Mouse (Mus musculus): ENCODE data around the gene Ahcy. TPM values are rescaled to one million over a fixed set of nuclear protein-coding genes. Genes with fewer than 3 reads are reported as not detected.
"Not testable (repeated sequence)": the region's sequence is repeated elsewhere in the genome, so short reads cannot be mapped to it uniquely, and the experiment has no call there.

The Ahcy gene
- polyA plus RNA-seq (2016; fragmentation: Nextera tagmentation; extraction: Ambion mirVana), result 48.5 and 49.3 TPM in 2 replicates

DNA sequence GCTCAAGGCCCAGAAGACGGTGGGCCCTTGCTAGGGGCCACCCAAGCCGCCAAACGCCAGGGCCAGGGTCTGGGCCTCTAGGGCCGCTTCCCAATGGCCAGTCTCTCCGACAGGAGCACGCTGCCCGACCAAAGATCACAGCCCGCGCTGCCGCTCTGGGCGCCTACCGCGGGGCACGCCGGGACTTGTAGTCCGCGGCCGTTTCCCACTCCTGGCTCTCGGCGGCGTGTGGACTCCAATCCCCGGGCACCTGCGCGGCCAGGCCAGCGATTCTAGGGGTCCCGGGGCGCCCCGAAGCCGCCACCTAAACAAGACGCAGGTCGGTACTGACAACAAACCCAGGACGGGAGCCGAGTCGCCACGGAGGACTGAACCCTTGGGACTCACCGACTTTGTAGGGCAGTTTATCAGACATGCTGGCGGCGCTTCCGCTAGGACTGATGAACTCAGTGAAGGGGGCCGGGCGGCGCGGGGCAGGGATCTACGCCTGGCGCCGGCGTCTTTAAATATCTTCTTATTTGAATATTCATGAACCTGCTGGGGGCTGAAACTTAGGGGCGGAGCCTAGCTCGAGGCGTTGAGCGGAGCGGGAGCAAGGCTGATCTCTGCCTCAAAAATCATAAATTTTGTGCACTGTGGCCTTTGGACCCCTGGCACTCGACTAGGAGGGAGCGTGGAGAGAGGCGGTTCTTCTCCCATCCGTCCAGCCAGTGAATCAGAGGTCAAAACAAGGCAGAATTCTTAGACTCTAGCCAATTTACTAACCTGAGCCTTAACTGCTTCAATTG is at the start of gene Ahcy:
Ahcy (minus strand) TSS at position 520 of the 788 bp plus-strand sequence.
- H3K36me3 ChIP-seq, result no peaks in the 10 kb centered on the region
- no peaks in the 10 kb centered on the region for H3K27me3 ChIP-seq (replicated peaks)
- under 1% methylated on average over 56 of the region's 56 CpGs for WGBS
- peak; percentile 94 for ATAC-seq (ENCODE audit: low FRiP score, low read depth)
- H3K27ac ChIP-seq, result no peak within 1 kb of the TSS
- peak within 1 kb of the TSS; percentile 80 for H3K9ac ChIP-seq
- peak within 1 kb of the TSS; percentile 67 for H3K4me3 ChIP-seq
- H3K9me3 ChIP-seq, result no peaks in the 10 kb centered on the region
- H3K4me2 ChIP-seq (replicated peaks), result peak within 1 kb of the TSS; percentile 80
- H3K4me1 ChIP-seq, result peaks cover 24% of the 10 kb centered on the region

GRCm38 (mm10) chr2:155115216-155115830 is 41.0 kb upstream of the Ahcy start:
- no peak overlapping the region for H3K4me3 ChIP-seq
- 73% methylated on average over 7 of the region's 7 CpGs for WGBS
- no peak overlapping the region for H3K9ac ChIP-seq
- no peaks in the 10 kb centered on the region for H3K4me1 ChIP-seq
- no peak overlapping the region for H3K4me2 ChIP-seq (replicated peaks)
- no peaks in the 10 kb centered on the region for H3K27me3 ChIP-seq (replicated peaks)
- H3K36me3 ChIP-seq, result no peaks in the 10 kb centered on the region
- H3K9me3 ChIP-seq, result no peaks in the 10 kb centered on the region
- no peak overlapping the region for H3K27ac ChIP-seq
- no peak for ATAC-seq (ENCODE audit: low FRiP score, low read depth)

GRCm38 (mm10) chr2:155107276-155107675 is 33.0 kb upstream of the Ahcy start:
- H3K36me3 ChIP-seq; H3K9me3 ChIP-seq; H3K27me3 ChIP-seq (replicated peaks); ATAC-seq (ENCODE audit: low FRiP score, low read depth); H3K27ac ChIP-seq; H3K4me2 ChIP-seq (replicated peaks); H3K4me1 ChIP-seq; H3K9ac ChIP-seq; H3K4me3 ChIP-seq: not testable (repeated sequence)
- 82% methylated on average over 9 of the region's 9 CpGs for WGBS

DNA sequence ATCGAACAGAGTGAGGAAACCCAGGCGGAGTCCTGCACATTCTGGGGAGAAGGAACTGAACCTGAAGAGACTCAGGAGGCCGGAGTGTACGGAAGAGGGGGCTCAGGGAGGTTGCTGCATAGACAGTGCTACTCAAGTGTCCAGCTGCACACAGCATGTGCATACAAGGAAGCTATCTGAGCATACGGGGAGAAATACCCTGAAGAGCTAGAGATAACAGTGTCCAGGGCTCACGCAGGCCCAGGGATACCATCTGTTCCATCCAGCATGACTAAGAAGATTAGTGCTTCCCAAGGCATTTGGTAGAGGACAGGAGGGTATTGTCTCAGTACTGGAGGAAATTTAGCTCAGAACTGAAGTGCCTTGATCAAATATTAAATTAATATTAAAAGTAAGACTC is 29.3 kb upstream of the Ahcy start:
- Histone ChIP-seq H3K27ac (no peak overlapping the region), H3K4me3 (no peak overlapping the region), H3K27me3 (replicated peaks) (no peaks in the 10 kb centered on the region), H3K4me2 (replicated peaks) (no peak overlapping the region), H3K9ac (no peak overlapping the region), H3K36me3 (no peaks in the 10 kb centered on the region), H3K9me3 (no peaks in the 10 kb centered on the region), H3K4me1 (no peaks in the 10 kb centered on the region)
- ATAC-seq (ENCODE audit: low FRiP score, low read depth), result no peak
- 77% methylated on average over 6 of the region's 6 CpGs for WGBS

DNA sequence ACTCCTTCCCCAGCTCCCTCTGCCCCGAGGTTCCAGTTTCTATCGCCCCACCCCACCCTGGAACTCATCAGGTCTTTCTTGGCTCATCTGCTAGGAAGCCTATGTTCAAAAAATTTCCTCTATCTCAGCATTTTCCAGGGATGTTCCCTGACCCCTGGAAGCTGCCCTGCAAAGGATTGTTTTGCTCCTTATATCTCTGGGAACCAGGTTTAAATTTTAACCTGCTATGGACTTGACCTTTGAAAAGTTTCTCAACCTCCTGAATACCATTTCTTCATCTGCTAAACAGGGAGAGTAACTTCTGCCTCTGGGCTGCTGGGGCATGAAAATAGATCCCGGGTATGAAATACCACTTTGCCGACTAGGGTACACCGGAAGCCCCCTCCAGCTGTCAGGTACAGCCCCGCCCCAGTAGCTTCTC is 27.5 kb upstream of the Ahcy start:
- H3K4me3 ChIP-seq, result no peak overlapping the region
- H3K9ac ChIP-seq, result no peak overlapping the region
- H3K4me1 ChIP-seq, result no peaks in the 10 kb centered on the region
- no peaks in the 10 kb centered on the region for H3K36me3 ChIP-seq
- H3K4me2 ChIP-seq (replicated peaks), result no peak overlapping the region
- no peaks in the 10 kb centered on the region for H3K27me3 ChIP-seq (replicated peaks)
- no peaks in the 10 kb centered on the region for H3K9me3 ChIP-seq
- ATAC-seq (ENCODE audit: low FRiP score, low read depth), result no peak
- H3K27ac ChIP-seq, result no peak overlapping the region
- WGBS, result 74% methylated on average over 6 of the region's 6 CpGs

- Histone ChIP-seq H3K27ac (no peak overlapping the region), H3K4me2 (replicated peaks) (no peak overlapping the region), H3K4me1 (no peaks in the 10 kb centered on the region), H3K4me3 (no peak overlapping the region), H3K9ac (no peak overlapping the region), H3K9me3 (no peaks in the 10 kb centered on the region), H3K36me3 (no peaks in the 10 kb centered on the region), H3K27me3 (replicated peaks) (no peaks in the 10 kb centered on the region)
- no peak for ATAC-seq (ENCODE audit: low FRiP score, low read depth)
- 64% methylated on average over 3 of the region's 3 CpGs for WGBS
These were observed 26.5 kb upstream of the Ahcy start for GRCm38 (mm10) chr2:155100796-155101259.

GRCm38 (mm10) chr2:155099994-155100795 is 25.9 kb upstream of the Ahcy start:
- Histone ChIP-seq H3K9ac (no peak overlapping the region), H3K27me3 (replicated peaks) (no peaks in the 10 kb centered on the region), H3K4me3 (no peak overlapping the region), H3K36me3 (no peaks in the 10 kb centered on the region), H3K4me1 (no peaks in the 10 kb centered on the region), H3K4me2 (replicated peaks) (no peak overlapping the region), H3K27ac (no peak overlapping the region), H3K9me3 (no peaks in the 10 kb centered on the region)
- 74% methylated on average over 14 of the region's 14 CpGs for WGBS
- no peak for ATAC-seq (ENCODE audit: low FRiP score, low read depth)

DNA sequence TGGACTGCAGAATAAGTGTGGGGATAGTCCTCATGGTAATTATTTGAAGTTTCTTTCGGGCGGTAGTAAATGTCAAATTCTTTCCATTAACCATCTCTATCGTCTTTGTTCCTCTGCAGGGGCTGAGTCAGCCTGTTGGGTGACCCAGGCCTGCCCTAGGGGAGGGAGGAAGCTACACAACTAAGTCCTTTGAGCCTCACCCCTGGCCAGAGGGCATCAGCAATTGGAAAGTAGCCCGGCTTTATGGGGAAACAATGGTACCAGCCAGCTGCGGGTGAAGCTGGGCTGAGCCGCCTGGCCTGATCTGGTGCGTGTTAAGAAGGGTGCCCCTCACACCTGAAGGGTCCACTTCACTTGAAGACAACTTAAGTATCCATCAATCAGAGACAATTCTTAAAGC is 25.1 kb upstream of the Ahcy start:
- WGBS, result 51% methylated on average over 7 of the region's 7 CpGs
- Histone ChIP-seq H3K27ac (no peak overlapping the region), H3K4me2 (replicated peaks) (no peak overlapping the region), H3K36me3 (no peaks in the 10 kb centered on the region), H3K4me1 (no peaks in the 10 kb centered on the region), H3K27me3 (replicated peaks) (no peaks in the 10 kb centered on the region), H3K9ac (no peak overlapping the region), H3K4me3 (no peak overlapping the region), H3K9me3 (no peaks in the 10 kb centered on the region)
- ATAC-seq (ENCODE audit: low FRiP score, low read depth), result no peak

- Histone ChIP-seq H3K9me3 (no peaks in the 10 kb centered on the region), H3K4me1 (no peaks in the 10 kb centered on the region), H3K4me2 (replicated peaks) (no peak overlapping the region), H3K36me3 (no peaks in the 10 kb centered on the region), H3K9ac (no peak overlapping the region), H3K4me3 (no peak overlapping the region), H3K27ac (no peak overlapping the region), H3K27me3 (replicated peaks) (no peaks in the 10 kb centered on the region)
- ATAC-seq (ENCODE audit: low FRiP score, low read depth), result no peak
- 76% methylated on average over 9 of the region's 9 CpGs for WGBS
These were observed 24.6 kb upstream of the Ahcy start for GRCm38 (mm10) chr2:155098720-155099380.

DNA sequence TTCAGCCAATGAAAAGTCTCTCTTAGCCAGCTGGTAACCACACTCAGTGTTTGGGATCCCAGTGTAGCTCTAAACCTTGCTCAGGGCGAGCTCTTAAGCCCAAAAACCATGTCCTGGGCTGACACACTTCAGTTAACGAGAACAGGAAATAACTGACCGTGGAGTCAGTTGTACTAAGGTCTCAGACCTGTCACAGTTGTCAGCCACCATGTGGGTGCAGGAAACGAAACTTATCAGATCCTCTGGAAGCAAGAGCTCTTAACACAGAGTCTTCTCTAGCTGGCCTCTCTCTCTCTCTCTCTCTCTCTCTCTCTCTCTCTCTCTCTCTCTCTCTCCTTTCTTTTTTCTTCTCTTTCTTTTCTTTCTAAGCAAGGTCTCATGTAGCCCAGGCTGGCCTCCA is 19.1 kb upstream of the Ahcy start:
- Histone ChIP-seq H3K4me2 (replicated peaks) (no peak overlapping the region), H3K36me3 (no peaks in the 10 kb centered on the region), H3K27ac (no peak overlapping the region), H3K4me1 (no peaks in the 10 kb centered on the region), H3K9me3 (no peaks in the 10 kb centered on the region), H3K9ac (no peak overlapping the region), H3K27me3 (replicated peaks) (no peaks in the 10 kb centered on the region), H3K4me3 (no peak overlapping the region)
- no peak for ATAC-seq (ENCODE audit: low FRiP score, low read depth)
- 64% methylated on average over 4 of the region's 4 CpGs for WGBS

GRCm38 (mm10) chr2:155091743-155092075 is 17.4 kb upstream of the Ahcy start:
- Histone ChIP-seq H3K27me3 (replicated peaks) (no peaks in the 10 kb centered on the region), H3K9ac (no peak overlapping the region), H3K4me2 (replicated peaks) (no peak overlapping the region), H3K4me3 (no peak overlapping the region), H3K27ac (no peak overlapping the region), H3K9me3 (no peaks in the 10 kb centered on the region), H3K4me1 (no peaks in the 10 kb centered on the region), H3K36me3 (no peaks in the 10 kb centered on the region)
- WGBS, result 82% methylated on average over 3 of the region's 3 CpGs
- ATAC-seq (ENCODE audit: low FRiP score, low read depth), result no peak

Measured in neural tube, embryonic 12.5 days (tissue).